Mouse (Mus musculus): ENCODE data around the gene Polr2g. TPM values are rescaled to one million over a fixed set of nuclear protein-coding genes. Genes with fewer than 3 reads are reported as not detected.

Gene Polr2g
- polyA plus RNA-seq, 1 experiment, result 152 TPM

- Histone ChIP-seq H3K4me2 (ENCODE audit: low read depth) (peak overlapping the region; percentile 91), H3K79me2 (ENCODE audit: control insufficient read depth, insufficient read depth) (peaks cover 71% of the 10 kb centered on the region), H3ac (ENCODE audit: control insufficient read depth, insufficient read length) (peak overlapping the region; percentile 84), H3K4me3 (peak overlapping the region; percentile 96), H3K36me3 (ENCODE audit: control insufficient read depth, insufficient read depth) (peaks cover 23% of the 10 kb centered on the region), H3K27me3 (ENCODE audit: control insufficient read depth, insufficient read depth, insufficient read length) (no peaks in the 10 kb centered on the region)
- no peak for TF ChIP-seq POLR2A (IDR thresholded peaks at IDR 0.05; ENCODE audit: insufficient read length, low read depth)
- TF ChIP-seq TCF12 (IDR thresholded peaks at IDR 0.05; ENCODE audit: insufficient read depth, poor library complexity, severe bottlenecking), result no peak
- TF ChIP-seq MYOG (IDR thresholded peaks at IDR 0.05; ENCODE audit: control insufficient read depth in 1 of 3, insufficient read depth in 1 of 3, insufficient read length in 2 of 3, low read depth in 2 of 3), result no peak
- TF ChIP-seq REST (IDR thresholded peaks at IDR 0.05; ENCODE audit: insufficient read depth, insufficient read length), result no peak
- TF ChIP-seq CEBPB (IDR thresholded peaks at IDR 0.05; ENCODE audit: insufficient read depth, poor library complexity, severe bottlenecking), result no peak
- no peak for TF ChIP-seq MYOD1 (IDR thresholded peaks at IDR 0.05; ENCODE audit: control insufficient read depth in 1 of 3, insufficient read length in 2 of 3, low read depth in 2 of 3)
- no peak for TF ChIP-seq POLR2AphosphoS2 (IDR thresholded peaks at IDR 0.05; ENCODE audit: insufficient read length, low read depth)
- no peak for TF ChIP-seq SRF (IDR thresholded peaks at IDR 0.05; ENCODE audit: control insufficient read depth, insufficient read length, low read depth)
- no peak for TF ChIP-seq TCF3 (IDR thresholded peaks at IDR 0.05; ENCODE audit: insufficient read length, low read depth)
- TF ChIP-seq E2F4 (IDR thresholded peaks at IDR 0.05; ENCODE audit: insufficient read depth), result no peak
- TF ChIP-seq MAX (IDR thresholded peaks at IDR 0.05; ENCODE audit: low read depth), result no peak
- TF ChIP-seq USF1 (IDR thresholded peaks at IDR 0.05; ENCODE audit: low read depth), result no peak
Measured at GRCm38 (mm10) chr19:8818301-8818798, 20.0 kb upstream of the Polr2g start.

- TF ChIP-seq REST (IDR thresholded peaks at IDR 0.05; ENCODE audit: insufficient read depth, insufficient read length) (no peak), E2F4 (IDR thresholded peaks at IDR 0.05; ENCODE audit: insufficient read depth) (no peak), SRF (IDR thresholded peaks at IDR 0.05; ENCODE audit: control insufficient read depth, insufficient read length, low read depth) (no peak), CEBPB (IDR thresholded peaks at IDR 0.05; ENCODE audit: insufficient read depth, poor library complexity, severe bottlenecking) (no peak), POLR2A (IDR thresholded peaks at IDR 0.05; ENCODE audit: insufficient read length, low read depth) (no peak), USF1 (IDR thresholded peaks at IDR 0.05; ENCODE audit: low read depth) (no peak), TCF3 (IDR thresholded peaks at IDR 0.05; ENCODE audit: insufficient read length, low read depth) (no peak), POLR2AphosphoS2 (IDR thresholded peaks at IDR 0.05; ENCODE audit: insufficient read length, low read depth) (no peak), MYOG (IDR thresholded peaks at IDR 0.05; ENCODE audit: control insufficient read depth in 1 of 3, insufficient read depth in 1 of 3, insufficient read length in 2 of 3, low read depth in 2 of 3) (no peak), TCF12 (IDR thresholded peaks at IDR 0.05; ENCODE audit: insufficient read depth, poor library complexity, severe bottlenecking) (no peak)
- peak overlapping the region; percentile 96 for H3K4me3 ChIP-seq
- no peak overlapping the region for H3ac ChIP-seq (ENCODE audit: control insufficient read depth, insufficient read length)
- H3K36me3 ChIP-seq (ENCODE audit: control insufficient read depth, insufficient read depth), result peaks cover 22% of the 10 kb centered on the region
- peak overlapping the region; percentile 91 for H3K4me2 ChIP-seq (ENCODE audit: low read depth)
- no peaks in the 10 kb centered on the region for H3K27me3 ChIP-seq (ENCODE audit: control insufficient read depth, insufficient read depth, insufficient read length)
- H3K79me2 ChIP-seq (ENCODE audit: control insufficient read depth, insufficient read depth), result peaks cover 57% of the 10 kb centered on the region
Measured at GRCm38 (mm10) chr19:8817001-8817400, 18.6 kb upstream of the Polr2g start.

- Histone ChIP-seq H3K79me2 (ENCODE audit: control insufficient read depth, insufficient read depth) (peaks cover 45% of the 10 kb centered on the region), H3K27me3 (ENCODE audit: control insufficient read depth, insufficient read depth, insufficient read length) (no peaks in the 10 kb centered on the region), H3K36me3 (ENCODE audit: control insufficient read depth, insufficient read depth) (peaks cover 30% of the 10 kb centered on the region), H3ac (ENCODE audit: control insufficient read depth, insufficient read length) (no peak overlapping the region), H3K4me3 (no peak overlapping the region), H3K4me2 (ENCODE audit: low read depth) (no peak overlapping the region)
- TF ChIP-seq TCF3 (IDR thresholded peaks at IDR 0.05; ENCODE audit: insufficient read length, low read depth), result no peak
- TF ChIP-seq E2F4 (IDR thresholded peaks at IDR 0.05; ENCODE audit: insufficient read depth), result no peak
- TF ChIP-seq USF1 (IDR thresholded peaks at IDR 0.05; ENCODE audit: low read depth), result no peak
- no peak for TF ChIP-seq REST (IDR thresholded peaks at IDR 0.05; ENCODE audit: insufficient read depth, insufficient read length)
- no peak for TF ChIP-seq SRF (IDR thresholded peaks at IDR 0.05; ENCODE audit: control insufficient read depth, insufficient read length, low read depth)
- no peak for TF ChIP-seq MYOG (IDR thresholded peaks at IDR 0.05; ENCODE audit: control insufficient read depth in 1 of 3, insufficient read depth in 1 of 3, insufficient read length in 2 of 3, low read depth in 2 of 3)
- TF ChIP-seq TCF12 (IDR thresholded peaks at IDR 0.05; ENCODE audit: insufficient read depth, poor library complexity, severe bottlenecking), result no peak
- TF ChIP-seq POLR2A (IDR thresholded peaks at IDR 0.05; ENCODE audit: insufficient read length, low read depth), result no peak
- no peak for TF ChIP-seq MAX (IDR thresholded peaks at IDR 0.05; ENCODE audit: low read depth)
- no peak for TF ChIP-seq CEBPB (IDR thresholded peaks at IDR 0.05; ENCODE audit: insufficient read depth, poor library complexity, severe bottlenecking)
- TF ChIP-seq MYOD1 (IDR thresholded peaks at IDR 0.05; ENCODE audit: control insufficient read depth in 1 of 3, insufficient read length in 2 of 3, low read depth in 2 of 3), result no peak
- TF ChIP-seq POLR2AphosphoS2 (IDR thresholded peaks at IDR 0.05; ENCODE audit: insufficient read length, low read depth), result no peak
Measured at GRCm38 (mm10) chr19:8815812-8816211, 17.4 kb upstream of the Polr2g start.

- no peak overlapping the region for H3ac ChIP-seq (ENCODE audit: control insufficient read depth, insufficient read length)
- no peaks in the 10 kb centered on the region for H3K79me2 ChIP-seq (ENCODE audit: control insufficient read depth, insufficient read depth)
- H3K27me3 ChIP-seq (ENCODE audit: control insufficient read depth, insufficient read depth, insufficient read length), result no peaks in the 10 kb centered on the region
- peaks cover 41% of the 10 kb centered on the region for H3K36me3 ChIP-seq (ENCODE audit: control insufficient read depth, insufficient read depth)
- H3K4me3 ChIP-seq, result no peak overlapping the region
- TF ChIP-seq SRF (IDR thresholded peaks at IDR 0.05; ENCODE audit: control insufficient read depth, insufficient read length, low read depth) (no peak), TCF3 (IDR thresholded peaks at IDR 0.05; ENCODE audit: insufficient read length, low read depth) (no peak), TCF12 (IDR thresholded peaks at IDR 0.05; ENCODE audit: insufficient read depth, poor library complexity, severe bottlenecking) (no peak), E2F4 (IDR thresholded peaks at IDR 0.05; ENCODE audit: insufficient read depth) (no peak), REST (IDR thresholded peaks at IDR 0.05; ENCODE audit: insufficient read depth, insufficient read length) (no peak), POLR2AphosphoS2 (IDR thresholded peaks at IDR 0.05; ENCODE audit: insufficient read length, low read depth) (no peak), MYOD1 (IDR thresholded peaks at IDR 0.05; ENCODE audit: control insufficient read depth in 1 of 3, insufficient read length in 2 of 3, low read depth in 2 of 3) (no peak), MAX (IDR thresholded peaks at IDR 0.05; ENCODE audit: low read depth) (no peak), USF1 (IDR thresholded peaks at IDR 0.05; ENCODE audit: low read depth) (no peak), CEBPB (IDR thresholded peaks at IDR 0.05; ENCODE audit: insufficient read depth, poor library complexity, severe bottlenecking) (no peak), POLR2A (IDR thresholded peaks at IDR 0.05; ENCODE audit: insufficient read length, low read depth) (no peak), MYOG (IDR thresholded peaks at IDR 0.05; ENCODE audit: control insufficient read depth in 1 of 3, insufficient read depth in 1 of 3, insufficient read length in 2 of 3, low read depth in 2 of 3) (no peak)
- no peak overlapping the region for H3K4me2 ChIP-seq (ENCODE audit: low read depth)
Measured at GRCm38 (mm10) chr19:8806810-8807209, 8.4 kb upstream of the Polr2g start.

All from myocyte (in vitro differentiated cells).